Mouse (Mus musculus): ENCODE measurements around the gene Zbtb41. TPM values are rescaled to one million over a fixed set of nuclear protein-coding genes. Genes with fewer than 3 reads are reported as not detected.

The Zbtb41 gene
- polyA plus RNA-seq (2012; rRNA removed): 1.4 and 1.6 TPM in 2 replicates

DNA sequence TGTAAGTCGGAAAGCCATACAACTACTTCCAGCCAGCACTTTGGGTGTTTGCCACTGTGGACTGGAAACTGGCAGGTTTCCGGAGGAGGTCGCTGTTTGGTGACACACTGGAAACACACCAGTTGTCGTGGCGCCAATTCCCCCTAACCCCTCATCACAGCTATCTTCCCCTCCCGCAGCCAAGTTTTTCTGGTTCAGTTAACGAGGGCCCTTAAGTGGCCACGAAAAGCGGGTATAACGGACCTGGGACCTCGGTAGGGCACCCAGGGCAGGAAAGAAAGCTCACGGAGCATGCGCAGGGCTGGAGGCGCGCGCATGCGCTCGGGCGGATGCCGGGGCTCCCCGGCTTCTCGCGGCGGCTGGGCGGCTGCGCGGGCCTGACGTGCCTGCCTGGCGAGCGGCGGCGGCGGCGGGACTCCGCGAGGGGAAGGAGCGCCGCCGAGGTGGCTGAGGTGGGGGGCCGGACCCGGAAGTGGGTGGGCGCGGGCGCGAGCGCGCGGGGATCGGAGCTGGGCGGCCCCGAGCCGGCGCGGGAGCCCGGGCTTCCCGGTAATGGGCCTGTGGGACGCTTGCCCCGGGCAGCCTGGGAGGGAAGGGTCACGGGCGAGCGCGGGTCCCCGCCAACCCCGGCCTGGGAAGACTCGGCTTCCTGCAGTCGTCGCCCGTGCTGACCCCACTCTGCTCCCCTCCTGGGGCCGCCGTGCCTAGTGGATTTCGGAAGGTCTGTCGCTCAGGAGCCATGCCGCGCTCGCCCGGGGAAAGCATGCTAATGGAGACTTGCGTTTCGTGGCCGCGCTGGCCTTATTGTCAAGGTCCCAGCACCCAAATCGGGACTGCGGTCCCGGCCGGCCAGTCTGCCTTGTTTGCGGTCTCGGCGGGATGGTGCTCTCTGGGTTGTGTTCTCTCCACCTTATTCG lies at the start of gene Zbtb41:
Gene Zbtb41 (plus strand): TSS at position 414 of the 917 bp plus-strand sequence.

DNA sequence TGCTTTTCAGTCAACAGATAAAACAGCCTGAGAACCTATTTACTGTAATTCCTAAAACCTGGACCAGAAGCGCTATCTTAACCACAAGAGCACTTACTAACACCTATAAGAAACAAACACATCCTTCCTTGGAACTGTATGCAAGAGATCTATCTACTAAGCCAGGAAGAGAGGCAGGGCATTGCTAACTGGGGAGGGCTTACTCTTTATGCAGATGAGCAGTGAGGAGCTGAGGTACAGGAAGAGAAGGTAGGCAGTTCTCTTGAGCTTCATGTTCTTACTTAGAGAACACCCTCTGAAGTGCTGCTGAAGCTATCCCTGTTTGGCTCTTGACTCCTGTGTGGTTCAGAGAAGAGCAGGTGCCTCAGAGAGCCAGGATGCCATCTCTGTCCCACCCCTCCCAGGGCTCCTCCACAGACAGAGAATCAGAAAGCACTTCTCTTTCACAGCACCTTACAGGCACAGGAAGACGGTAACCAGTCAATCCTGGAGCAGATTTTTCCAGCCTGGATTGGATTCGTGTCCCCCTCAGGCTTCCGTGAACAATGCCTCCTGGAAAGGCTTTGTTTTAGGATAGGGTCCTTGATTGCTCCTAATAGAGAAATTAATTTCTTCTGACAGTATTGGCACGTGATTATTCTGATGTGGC lies 45.3 kb upstream of the Zbtb41 start, which contains the start of gene Crb1:
Gene Crb1 (minus strand): TSS at position 463 of the 649 bp plus-strand sequence.

DNA sequence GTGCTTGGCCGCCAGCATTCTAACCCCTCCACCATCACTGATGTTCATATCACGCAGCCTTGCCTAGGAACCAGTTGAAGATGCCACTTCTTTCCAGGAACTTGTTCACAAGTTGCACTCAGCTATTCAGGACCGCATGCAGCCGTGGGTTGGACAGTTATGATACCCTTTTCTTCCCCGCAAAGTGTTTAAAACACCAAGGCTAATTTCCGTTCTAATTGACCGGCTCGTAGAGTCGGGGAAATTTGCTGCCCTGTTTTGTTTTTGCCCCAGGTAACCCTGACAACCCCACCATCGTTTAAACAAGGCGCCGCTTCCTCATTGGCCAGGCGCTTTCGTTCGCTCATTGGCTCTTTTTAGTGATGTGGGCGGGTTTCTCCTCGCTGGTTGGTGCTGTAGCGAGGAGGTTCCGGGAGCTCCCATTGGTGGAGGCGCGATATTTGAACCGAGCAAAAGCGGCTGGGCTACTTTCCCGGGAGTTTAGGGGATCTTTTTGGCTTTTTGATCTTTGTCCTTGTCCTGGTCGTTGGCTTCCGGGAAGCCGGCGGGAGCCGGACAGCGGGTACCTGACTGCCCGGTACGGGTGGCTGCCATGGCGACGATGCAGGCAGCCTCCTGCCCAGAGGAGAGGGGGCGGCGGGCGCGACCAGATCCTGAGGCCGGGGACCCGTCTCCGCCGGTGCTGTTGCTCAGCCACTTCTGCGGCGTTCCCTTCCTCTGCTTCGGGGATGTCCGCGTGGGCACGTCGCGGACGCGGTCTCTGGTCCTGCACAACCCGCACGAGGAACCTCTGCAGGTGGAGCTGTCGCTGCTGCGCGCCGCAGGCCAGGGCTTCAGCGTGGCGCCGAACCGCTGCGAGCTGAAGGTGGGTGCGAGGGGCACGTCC lies 32.5 kb downstream of the Zbtb41 start, which contains the start of gene Aspm:
Gene Aspm (plus strand): TSS at position 433 of the 886 bp plus-strand sequence.

DNA sequence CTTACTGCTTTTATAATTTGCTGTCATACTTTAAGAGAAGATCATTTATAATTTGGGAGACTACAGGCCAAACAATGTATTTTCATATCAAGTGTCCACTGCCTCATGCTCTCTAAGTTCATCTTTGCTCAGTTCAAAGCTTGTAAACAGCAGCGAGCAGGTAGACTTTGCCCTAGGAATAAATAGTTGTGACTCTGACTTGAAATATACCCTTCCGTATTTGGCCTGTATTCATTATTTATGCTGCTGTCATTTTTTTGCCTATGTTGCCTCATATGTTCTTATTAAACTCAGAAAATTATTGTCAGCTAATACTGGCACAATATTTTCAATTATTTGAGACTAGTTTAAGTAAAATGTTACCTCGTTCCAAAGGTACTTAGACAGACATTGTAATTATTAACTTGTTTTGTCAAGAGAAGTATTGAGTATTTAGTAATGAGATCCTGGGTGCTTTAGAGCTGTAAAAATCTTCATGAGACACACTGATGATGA lies 79.2 kb downstream of the Zbtb41 start, which contains the start of gene F13b:
Gene F13b (plus strand): TSS at position 445 of the 495 bp plus-strand sequence.

Other genes with a start within 250 kb of the Zbtb41 start
- gene Crb1, start 45.2 kb upstream of the Zbtb41 start, polyA plus RNA-seq (2012; rRNA removed): not detected in 2 replicates
- gene Aspm, start 32.5 kb downstream of the Zbtb41 start, polyA plus RNA-seq (2012; rRNA removed): 3.1 and 3.4 TPM in 2 replicates
- gene F13b, start 79.4 kb downstream of the Zbtb41 start, polyA plus RNA-seq (2012; rRNA removed): 91.7 and 106 TPM in 2 replicates
- gene Cfhr1, start 138.0 kb downstream of the Zbtb41 start, polyA plus RNA-seq (2012; rRNA removed): 8.9 and 12.2 TPM in 2 replicates

Measured in liver, embryonic 18 days (tissue).